Mouse (Mus musculus) spleen, postnatal 36 days (tissue): ENCODE data around the gene Zfp948.
"Not testable (repeated sequence)": the region's sequence is repeated elsewhere in the genome, so short reads cannot be mapped to it uniquely, and the experiment has no call there.

Experiments
- DNase-seq, 2 experiments: peaks; one replicate each; pipeline ENCODE4 v3.0.0; 2022; ENCODE audit warnings: low spot score in 2 of 2, mixed read lengths in 1 of 2

The Zfp948 gene

DNA sequence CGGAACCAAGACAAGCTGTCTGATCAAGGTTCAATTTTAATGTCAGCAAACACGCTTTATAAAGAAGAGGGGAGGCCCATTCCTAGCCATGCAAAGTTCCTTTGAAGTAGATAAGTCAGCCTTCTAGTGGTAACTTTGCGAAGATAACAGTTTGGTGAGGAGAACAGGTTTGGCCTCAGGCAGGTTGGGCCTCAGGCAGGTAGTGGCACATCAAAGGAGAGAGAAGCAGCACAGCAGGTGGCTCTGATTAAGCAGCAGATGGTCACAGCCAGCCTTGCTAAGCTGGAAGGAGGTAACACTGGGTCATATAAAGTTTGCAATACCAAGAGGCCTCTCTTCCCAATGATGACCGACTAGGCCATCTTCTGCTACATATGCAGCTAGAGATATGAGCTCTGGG, 69.0 kb downstream of the Zfp948 start:
- DNase-seq = not testable (repeated sequence)
